Mouse (Mus musculus): ENCODE measurements around the gene Zfp526. TPM values are rescaled to one million over a fixed set of nuclear protein-coding genes. Genes with fewer than 3 reads are reported as not detected.
A peak's percentile ranks its signal among the peaks of the same experiment; 100 is the strongest.

Gene Zfp526
- polyA plus RNA-seq, 1 experiment from 2014 or later, result 2.2 TPM

- Histone ChIP-seq H3K9ac (ENCODE audit: low read length) (peak overlapping the region; percentile 36; the same call in 1 of the 2 replicates), H3K36me3 (ENCODE audit: control insufficient read depth, insufficient read depth) (peaks cover 6% of the 10 kb centered on the region)
- whole genome bisulfite sequencing, result 70% methylated on average over 16 of the region's 16 CpGs
These were observed 15.7 kb upstream of the Zfp526 start for GRCm38 (mm10) chr7:25205355-25206093.

GRCm38 (mm10) chr7:25206094-25206830, 15.0 kb upstream of the Zfp526 start:
- 84% methylated on average over 16 of the region's 16 CpGs for WGBS
- Histone ChIP-seq H3K27me3 (ENCODE audit: control insufficient read depth, insufficient read depth, low read length) (no peaks in the 10 kb centered on the region), H3K9me3 (replicated peaks; ENCODE audit: control insufficient read depth, low read length) (no peaks in the 10 kb centered on the region), H3K9ac (ENCODE audit: low read length) (no peak overlapping the region), H3K4me3 (ENCODE audit: low read length) (no peak overlapping the region), H3K4me2 (ENCODE audit: low read depth, low read length) (no peak overlapping the region), H3K36me3 (ENCODE audit: control insufficient read depth, insufficient read depth) (peaks cover 7% of the 10 kb centered on the region), H3K4me1 (ENCODE audit: control insufficient read depth, insufficient read depth, low read length) (peaks cover 8% of the 10 kb centered on the region), H3K27ac (ENCODE audit: low read length) (no peak overlapping the region)
- ATAC-seq (replicated peaks; ENCODE audit: extremely low read depth, insufficient read depth, low FRiP score), result no peak

More at GRCm38 (mm10) chr7:25205355-25206093, 15.7 kb upstream of the Zfp526 start:
- H3K4me3 ChIP-seq (ENCODE audit: low read length), result no peak overlapping the region
- H3K4me1 ChIP-seq (ENCODE audit: control insufficient read depth, insufficient read depth, low read length), result peaks cover 8% of the 10 kb centered on the region
- H3K9me3 ChIP-seq (replicated peaks; ENCODE audit: control insufficient read depth, low read length), result no peaks in the 10 kb centered on the region
- H3K4me2 ChIP-seq (ENCODE audit: low read depth, low read length), result peak overlapping the region; percentile 21; the same call in 1 of the 2 replicates
- no peak overlapping the region for H3K27ac ChIP-seq (ENCODE audit: low read length)
- H3K27me3 ChIP-seq (ENCODE audit: control insufficient read depth, insufficient read depth, low read length), result no peaks in the 10 kb centered on the region
- peak; percentile 24; the same call in 1 of the 2 replicates for ATAC-seq (replicated peaks; ENCODE audit: extremely low read depth, insufficient read depth, low FRiP score)

DNA sequence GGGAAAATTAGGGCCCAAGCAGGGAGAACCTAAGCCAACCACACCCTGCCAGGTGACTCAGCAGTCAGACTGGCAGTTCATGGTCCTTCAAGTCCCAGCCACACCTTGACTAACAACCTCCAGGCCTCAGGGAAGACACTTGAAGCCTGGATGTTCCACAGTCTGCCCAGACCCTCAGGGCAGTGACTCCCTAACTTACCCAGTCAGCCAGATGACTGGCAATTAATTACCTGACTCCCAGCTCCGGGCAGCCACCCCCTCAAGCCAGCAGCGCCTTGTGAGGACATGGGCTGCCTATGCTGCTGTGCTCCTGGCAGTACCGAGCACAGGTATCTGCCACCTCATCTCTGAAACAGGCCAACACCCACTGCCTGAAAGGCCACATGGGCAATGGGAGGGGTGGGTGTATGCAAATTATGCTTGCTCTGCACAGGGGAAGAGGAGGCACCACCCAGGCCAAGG, 12.0 kb upstream of the Zfp526 start:
- Histone ChIP-seq H3K36me3 (ENCODE audit: control insufficient read depth, insufficient read depth) (peaks cover 5% of the 10 kb centered on the region), H3K27me3 (ENCODE audit: control insufficient read depth, insufficient read depth, low read length) (no peaks in the 10 kb centered on the region), H3K4me2 (ENCODE audit: low read depth, low read length) (no peak overlapping the region), H3K4me1 (ENCODE audit: control insufficient read depth, insufficient read depth, low read length) (peaks cover 8% of the 10 kb centered on the region), H3K9me3 (replicated peaks; ENCODE audit: control insufficient read depth, low read length) (no peaks in the 10 kb centered on the region), H3K27ac (ENCODE audit: low read length) (no peak overlapping the region), H3K4me3 (ENCODE audit: low read length) (no peak overlapping the region), H3K9ac (ENCODE audit: low read length) (no peak overlapping the region)
- 73% methylated on average over 3 of the region's 3 CpGs for WGBS
- no peak for ATAC-seq (replicated peaks; ENCODE audit: extremely low read depth, insufficient read depth, low FRiP score)

- Histone ChIP-seq H3K4me1 (ENCODE audit: control insufficient read depth, insufficient read depth, low read length) (peaks cover 2% of the 10 kb centered on the region), H3K4me2 (ENCODE audit: low read depth, low read length) (no peak overlapping the region)
- 70% methylated on average over 4 of the region's 4 CpGs for WGBS
These were observed 10.7 kb upstream of the Zfp526 start for GRCm38 (mm10) chr7:25210482-25210881.

DNA sequence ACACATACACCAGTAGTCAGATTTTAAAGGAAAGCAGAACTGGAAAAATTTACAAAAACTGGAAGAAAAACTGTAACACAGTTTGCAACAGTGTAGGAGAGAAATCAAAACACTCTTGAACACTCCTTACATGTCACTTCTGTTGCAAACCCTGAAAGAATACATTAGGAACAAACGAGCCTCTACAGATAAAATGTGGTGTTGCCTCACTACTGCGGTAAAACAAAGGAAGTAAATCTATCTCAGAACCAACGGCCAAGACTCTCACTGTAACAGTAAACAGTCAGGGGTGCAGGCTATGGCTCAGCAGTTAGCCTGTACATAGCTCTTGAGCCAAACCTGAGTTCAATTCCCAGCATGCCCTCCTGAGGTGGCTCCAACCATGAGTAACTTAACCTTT, 8.1 kb upstream of the Zfp526 start:
- peaks cover 3% of the 10 kb centered on the region for H3K4me1 ChIP-seq (ENCODE audit: control insufficient read depth, insufficient read depth, low read length)
- H3K4me2 ChIP-seq (ENCODE audit: low read depth, low read length), result no peak overlapping the region
- H3K36me3 ChIP-seq (ENCODE audit: control insufficient read depth, insufficient read depth), result peaks cover 8% of the 10 kb centered on the region
- 56% methylated on average over 3 of the region's 3 CpGs for WGBS
- no peak for ATAC-seq (replicated peaks; ENCODE audit: extremely low read depth, insufficient read depth, low FRiP score)
- H3K9ac ChIP-seq (ENCODE audit: low read length), result no peak overlapping the region
- H3K4me3 ChIP-seq (ENCODE audit: low read length), result no peak overlapping the region
- H3K27me3 ChIP-seq (ENCODE audit: control insufficient read depth, insufficient read depth, low read length), result no peaks in the 10 kb centered on the region
- no peak overlapping the region for H3K27ac ChIP-seq (ENCODE audit: low read length)
- no peaks in the 10 kb centered on the region for H3K9me3 ChIP-seq (replicated peaks; ENCODE audit: control insufficient read depth, low read length)

More at GRCm38 (mm10) chr7:25210482-25210881, 10.7 kb upstream of the Zfp526 start:
- no peak for ATAC-seq (replicated peaks; ENCODE audit: extremely low read depth, insufficient read depth, low FRiP score)
- Histone ChIP-seq H3K36me3 (ENCODE audit: control insufficient read depth, insufficient read depth) (peaks cover 8% of the 10 kb centered on the region), H3K27me3 (ENCODE audit: control insufficient read depth, insufficient read depth, low read length) (no peaks in the 10 kb centered on the region), H3K9me3 (replicated peaks; ENCODE audit: control insufficient read depth, low read length) (no peaks in the 10 kb centered on the region), H3K4me3 (ENCODE audit: low read length) (no peak overlapping the region), H3K27ac (ENCODE audit: low read length) (no peak overlapping the region), H3K9ac (ENCODE audit: low read length) (no peak overlapping the region)

DNA sequence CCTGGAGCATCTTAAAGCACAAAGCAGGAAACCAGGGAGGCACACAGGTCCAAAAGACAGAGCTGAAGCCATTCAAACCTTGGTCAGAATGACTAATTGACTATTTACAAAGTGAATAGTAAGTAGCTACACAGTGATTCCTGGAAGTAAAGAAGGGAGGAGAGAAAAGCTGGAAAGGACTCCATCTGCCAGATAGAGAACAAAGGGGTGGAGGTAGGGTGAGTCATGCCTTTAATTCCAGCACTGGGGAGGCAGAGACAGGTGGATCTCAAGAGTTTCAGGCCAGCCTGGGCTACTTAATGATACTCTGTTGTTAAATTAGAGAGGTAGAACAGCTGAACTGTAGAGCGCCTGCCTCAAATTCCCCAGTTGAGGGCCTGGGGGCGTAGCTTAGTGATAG, 7.1 kb upstream of the Zfp526 start:
- Histone ChIP-seq H3K27me3 (ENCODE audit: control insufficient read depth, insufficient read depth, low read length) (no peaks in the 10 kb centered on the region), H3K9me3 (replicated peaks; ENCODE audit: control insufficient read depth, low read length) (no peaks in the 10 kb centered on the region), H3K9ac (ENCODE audit: low read length) (no peak overlapping the region), H3K36me3 (ENCODE audit: control insufficient read depth, insufficient read depth) (peaks cover 8% of the 10 kb centered on the region), H3K27ac (ENCODE audit: low read length) (no peak overlapping the region), H3K4me3 (ENCODE audit: low read length) (no peak overlapping the region), H3K4me2 (ENCODE audit: low read depth, low read length) (no peak overlapping the region), H3K4me1 (ENCODE audit: control insufficient read depth, insufficient read depth, low read length) (peaks cover 10% of the 10 kb centered on the region)
- WGBS, result 94% methylated on average over 2 of the region's 2 CpGs
- no peak for ATAC-seq (replicated peaks; ENCODE audit: extremely low read depth, insufficient read depth, low FRiP score)

DNA sequence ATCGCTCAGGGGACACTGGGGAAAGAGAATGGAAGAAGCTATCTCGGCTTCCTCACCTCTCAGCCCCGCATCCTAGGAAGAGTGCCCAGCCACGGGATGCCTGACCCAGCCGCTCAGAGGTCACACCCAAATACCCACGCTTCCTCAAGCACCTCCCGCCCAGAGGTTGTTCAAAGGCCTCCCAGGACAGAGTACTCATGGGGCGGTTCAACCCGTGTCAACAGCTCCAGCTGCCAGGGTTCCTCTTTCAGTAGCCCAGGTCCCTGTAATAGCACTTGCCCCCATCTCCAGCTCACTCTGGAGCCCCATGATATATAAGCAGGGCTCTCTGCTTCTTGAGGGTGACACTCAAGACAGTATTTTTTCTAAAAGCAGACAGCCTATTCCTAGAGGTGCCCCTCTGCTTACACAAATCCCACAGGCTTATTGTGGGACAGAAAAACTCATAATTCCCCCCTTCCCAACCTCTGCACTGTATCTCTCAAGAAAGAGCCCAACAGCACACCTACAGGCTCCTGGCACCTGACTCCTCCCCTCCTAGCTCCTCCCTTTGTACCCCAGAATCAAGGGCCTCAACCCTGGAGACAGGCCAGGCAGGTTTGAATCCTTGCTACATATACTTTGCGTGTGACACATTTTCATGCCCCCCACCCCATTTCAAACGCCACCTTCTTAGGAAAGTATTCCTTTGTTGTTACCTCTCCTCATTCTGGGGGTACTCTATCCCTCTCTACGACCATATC, 3.4 kb upstream of the Zfp526 start:
- ATAC-seq (replicated peaks; ENCODE audit: extremely low read depth, insufficient read depth, low FRiP score), result no peak
- Histone ChIP-seq H3K4me2 (ENCODE audit: low read depth, low read length) (peak overlapping the region; percentile 96), H3K9me3 (replicated peaks; ENCODE audit: control insufficient read depth, low read length) (no peaks in the 10 kb centered on the region), H3K9ac (ENCODE audit: low read length) (peak overlapping the region; percentile 88; the same call in 1 of the 2 replicates), H3K4me3 (ENCODE audit: low read length) (peak overlapping the region; percentile 83; the same call in 1 of the 2 replicates), H3K27ac (ENCODE audit: low read length) (no peak overlapping the region), H3K4me1 (ENCODE audit: control insufficient read depth, insufficient read depth, low read length) (peaks cover 27% of the 10 kb centered on the region), H3K27me3 (ENCODE audit: control insufficient read depth, insufficient read depth, low read length) (no peaks in the 10 kb centered on the region), H3K36me3 (ENCODE audit: control insufficient read depth, insufficient read depth) (peaks cover 5% of the 10 kb centered on the region; the same call in 1 of the 2 replicates)
- 62% methylated on average over 12 of the region's 12 CpGs for WGBS

DNA sequence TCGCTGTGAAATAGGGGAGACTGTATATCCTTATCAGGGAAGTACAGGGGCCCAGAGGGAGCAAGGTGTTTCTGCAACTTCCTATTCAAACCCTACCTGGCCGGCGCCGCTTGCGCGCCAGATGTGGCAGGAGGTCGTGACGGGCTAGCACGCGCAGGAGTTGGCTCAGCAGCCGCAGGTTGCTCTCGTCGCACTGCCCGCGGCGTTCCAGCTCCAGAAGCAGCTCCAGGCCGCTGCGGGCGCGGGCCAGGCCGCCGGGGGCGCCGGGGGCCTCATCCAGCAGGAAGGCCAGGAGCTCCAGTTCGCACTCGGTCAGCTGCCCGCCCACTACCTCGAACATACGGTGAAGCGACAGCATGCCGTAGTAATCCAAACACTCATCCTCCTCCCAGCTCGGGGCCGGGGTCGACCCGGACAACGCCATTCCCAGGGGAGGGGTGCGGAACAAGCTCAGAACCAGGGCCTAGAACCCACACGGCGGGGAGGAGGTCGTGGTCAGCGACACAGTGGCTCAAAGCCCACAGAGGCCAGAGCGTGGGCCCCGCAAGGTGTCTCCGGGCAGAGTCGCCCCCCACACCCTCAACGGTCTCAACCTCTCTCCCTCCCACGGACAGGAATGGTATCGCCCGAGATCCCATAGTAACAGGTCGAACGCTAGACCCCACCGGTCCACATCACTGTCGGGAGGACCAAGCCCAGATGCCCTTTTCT, 2.4 kb upstream of the Zfp526 start:
- peak overlapping the region; percentile 83 for H3K4me3 ChIP-seq (ENCODE audit: low read length)
- H3K9ac ChIP-seq (ENCODE audit: low read length), result peak overlapping the region; percentile 88
- peak overlapping the region; percentile 96 for H3K4me2 ChIP-seq (ENCODE audit: low read depth, low read length)
- peak; percentile 10; the same call in 1 of the 2 replicates for ATAC-seq (replicated peaks; ENCODE audit: extremely low read depth, insufficient read depth, low FRiP score)
- no peaks in the 10 kb centered on the region for H3K9me3 ChIP-seq (replicated peaks; ENCODE audit: control insufficient read depth, low read length)
- H3K27ac ChIP-seq (ENCODE audit: low read length), result peak overlapping the region; percentile 81
- no peaks in the 10 kb centered on the region for H3K27me3 ChIP-seq (ENCODE audit: control insufficient read depth, insufficient read depth, low read length)
- peaks cover 27% of the 10 kb centered on the region for H3K4me1 ChIP-seq (ENCODE audit: control insufficient read depth, insufficient read depth, low read length)
- peaks cover 5% of the 10 kb centered on the region; the same call in 1 of the 2 replicates for H3K36me3 ChIP-seq (ENCODE audit: control insufficient read depth, insufficient read depth)
- under 1% methylated on average over 53 of the region's 53 CpGs for WGBS
